Mouse (Mus musculus): ENCODE measurements around the gene Brca1.

DNA sequence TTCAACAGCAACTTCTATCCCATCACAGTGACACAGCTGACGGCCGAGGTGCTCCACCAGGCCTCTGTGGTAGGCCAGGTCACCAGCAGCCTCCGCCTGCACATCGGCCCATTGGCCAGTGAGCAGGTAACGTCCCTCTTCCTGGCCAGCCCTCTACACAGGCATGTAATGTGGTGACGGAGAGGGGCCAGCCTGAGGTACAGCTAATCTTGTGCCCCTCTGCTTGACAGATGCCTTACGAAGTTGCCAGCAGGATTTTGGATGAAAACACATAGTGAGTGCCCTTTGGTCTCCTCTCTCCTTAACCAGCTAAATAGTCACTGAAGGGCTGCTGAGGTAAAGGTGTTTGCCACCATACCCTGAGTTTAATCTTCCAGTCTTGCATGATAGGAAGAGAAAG lies 37.1 kb upstream of the Brca1 start:
- TF ChIP-seq MYOD1 (IDR thresholded peaks at IDR 0.05; ENCODE audit: control insufficient read depth in 1 of 3, insufficient read length in 2 of 3, low read depth in 2 of 3) (no peak), MAX (IDR thresholded peaks at IDR 0.05; ENCODE audit: low read depth) (no peak), POLR2AphosphoS2 (IDR thresholded peaks at IDR 0.05; ENCODE audit: insufficient read length, low read depth) (no peak), CEBPB (IDR thresholded peaks at IDR 0.05; ENCODE audit: insufficient read depth, poor library complexity, severe bottlenecking) (no peak), POLR2A (IDR thresholded peaks at IDR 0.05; ENCODE audit: insufficient read length, low read depth) (no peak)

All from myocyte (in vitro differentiated cells).